Mouse (Mus musculus) heart, adult 8-10 months (tissue): Measurements from ENCODE around the gene Ngdn. TPM values are rescaled to one million over a fixed set of nuclear protein-coding genes. Genes with fewer than 3 reads are reported as not detected.

Experiments used
- microRNA-seq: library from miRNA; unstranded; fragments of <30 nt; microRNA quantifications from one replicate; pipeline ENCODE4 v1.2.0, GENCODE M21; 2022
- total RNA-seq, 4 experiments: library from RNA; stranded (reverse); gene quantifications; 2 replicates each; pipeline ENCODE4 v1.2.4; 2022

The Ngdn gene
- total RNA-seq, 4 experiments from 2014 or later = 22.3 to 31.5 (median 25.9) TPM

Small RNAs within 50 kb of the gene (microRNA-seq; reads per million reads assigned to microRNA genes)
- 80.1 reads per million, percentile 55 among the genes with 10 or more reads in this experiment for gene Mir208b

Other genes with a start within 250 kb of the Ngdn start
- 1 to 10 TPM; 1.5 to 2.3 (median 2.0) TPM for gene Slc7a8, start 233.5 kb upstream of the Ngdn start, total RNA-seq
- gene Rnf212b, start 201.3 kb upstream of the Ngdn start, total RNA-seq = under 1 TPM in 3 of 4 experiments, not detected in 1; 0.25 to 0.49 (median 0.38) TPM
- gene Homez, start 144.5 kb upstream of the Ngdn start, total RNA-seq = 1 to 10 TPM; 6.4 to 9.8 (median 7.5) TPM
- 1 to 10 TPM; 2.9 to 4.2 (median 3.3) TPM for gene Ppp1r3e, start 137.9 kb upstream of the Ngdn start, total RNA-seq
- gene Bcl2l2, start 132.1 kb upstream of the Ngdn start, total RNA-seq = 10 to 100 TPM; 44.7 to 52.4 (median 45.5) TPM
- 10 to 100 TPM in 1 of 4 experiments, 1 to 10 TPM in 3; 3.4 to 11.8 (median 7.9) TPM for gene Gm20521, start 132.0 kb upstream of the Ngdn start, total RNA-seq
- gene Pabpn1, start 123.0 kb upstream of the Ngdn start, total RNA-seq = 10 to 100 TPM; 37.3 to 54.4 (median 50.2) TPM
- 1 to 10 TPM; 1.7 to 3.6 (median 2.6) TPM for gene Slc22a17, start 102.3 kb upstream of the Ngdn start, total RNA-seq
- gene Efs, start 89.3 kb upstream of the Ngdn start, total RNA-seq = 1 to 10 TPM; 1.6 to 2.6 (median 2.2) TPM
- gene Il25, start 82.8 kb upstream of the Ngdn start, total RNA-seq = not detected
- gene Cmtm5, start 79.2 kb upstream of the Ngdn start, total RNA-seq = 1 to 10 TPM in 1 of 4 experiments, under 1 TPM in 1, not detected in 2; 0.41 to 1.2 TPM
- gene Myh6, start 48.5 kb upstream of the Ngdn start, total RNA-seq = over 10,000 TPM; 18,156 to 23,973 (median 22,335) TPM
- gene Gm17428, start 38.5 kb upstream of the Ngdn start, total RNA-seq = not detected
- gene Myh7, start 20.8 kb upstream of the Ngdn start, total RNA-seq = 1,000 to 10,000 TPM; 1,453 to 2,519 (median 2,136) TPM
- 1 to 10 TPM; 4.8 to 5.6 (median 4.9) TPM for gene Zfhx2, start 76.9 kb downstream of the Ngdn start, total RNA-seq
- 10 to 100 TPM; 11.5 to 17.0 (median 14.0) TPM for gene Thtpa, start 79.3 kb downstream of the Ngdn start, total RNA-seq
- 1 to 10 TPM; 2.7 to 4.5 (median 4.1) TPM for gene Ap1g2, start 91.1 kb downstream of the Ngdn start, total RNA-seq
- under 1 TPM in 3 of 4 experiments, not detected in 1; 0.09 to 0.17 (median 0.09) TPM for gene Jph4, start 101.5 kb downstream of the Ngdn start, total RNA-seq
- gene Dhrs2, start 206.6 kb downstream of the Ngdn start, total RNA-seq = not detected